Mouse (Mus musculus) frontal cortex, postnatal 10 days (tissue): Measurements from ENCODE around the gene Mecom.
"Not testable (repeated sequence)": the region's sequence is repeated elsewhere in the genome, so short reads cannot be mapped to it uniquely, and the experiment has no call there.

Experiments
- DNase-seq, 2 experiments: peaks; one replicate each; pipeline ENCODE4 v3.0.0; 2022; ENCODE audit warnings: low spot score in 2 of 2, mixed read lengths in 1 of 2

The Mecom gene

GRCm38 (mm10) chr3:30445247-30445969 lies 102.4 kb downstream of the Mecom start:
- DNase-seq: no peak

- DNase-seq: no peak
These were observed 106.2 kb downstream of the Mecom start for GRCm38 (mm10) chr3:30441646-30442045.

DNA sequence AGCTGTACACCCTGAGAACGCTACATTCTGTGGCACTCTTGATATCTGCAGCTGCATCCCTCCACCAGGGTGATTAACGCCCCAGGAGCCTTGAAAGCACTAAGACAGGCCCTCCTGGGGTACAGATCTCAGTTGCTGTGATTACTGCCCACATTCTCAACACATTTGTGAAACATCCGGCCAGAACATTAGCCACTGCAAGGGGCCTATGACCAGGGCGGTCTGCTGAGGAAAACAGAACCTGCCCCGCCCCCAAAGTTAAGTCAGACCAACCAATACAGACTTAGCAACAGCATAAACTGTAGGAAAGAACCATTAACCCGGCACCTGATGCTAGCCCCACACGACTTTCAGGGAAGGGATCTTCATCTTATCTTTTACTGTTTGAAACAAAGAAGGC lies 109.8 kb downstream of the Mecom start:
- no peak for DNase-seq

GRCm38 (mm10) chr3:30436561-30436960 lies 111.2 kb downstream of the Mecom start:
- DNase-seq: no peak

GRCm38 (mm10) chr3:30436131-30436530 lies 111.7 kb downstream of the Mecom start:
- DNase-seq: no peak

- no peak for DNase-seq
These were observed 118.9 kb downstream of the Mecom start for GRCm38 (mm10) chr3:30428877-30429276.

GRCm38 (mm10) chr3:30424036-30424435 lies 123.8 kb downstream of the Mecom start:
- no peak for DNase-seq

DNA sequence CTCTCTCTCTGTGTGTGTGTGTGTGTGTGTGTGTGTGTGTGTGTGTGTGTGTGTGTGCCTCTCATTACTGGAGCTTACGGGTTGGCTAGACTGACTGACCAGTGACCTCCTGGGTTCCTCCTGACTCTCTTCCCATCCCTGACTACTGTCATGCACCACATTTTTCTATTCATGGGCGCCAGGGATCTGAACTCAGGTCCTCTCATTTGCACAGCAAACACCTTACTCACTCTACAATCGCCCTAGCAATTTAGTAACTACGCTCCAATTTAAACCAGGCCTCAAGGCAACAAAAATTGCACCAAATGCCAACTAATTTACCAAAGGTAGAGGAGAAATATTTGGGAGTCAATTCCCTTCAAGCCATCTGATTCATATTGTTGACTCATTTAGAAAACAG lies 125.9 kb downstream of the Mecom start:
- not testable (repeated sequence) for DNase-seq

DNA sequence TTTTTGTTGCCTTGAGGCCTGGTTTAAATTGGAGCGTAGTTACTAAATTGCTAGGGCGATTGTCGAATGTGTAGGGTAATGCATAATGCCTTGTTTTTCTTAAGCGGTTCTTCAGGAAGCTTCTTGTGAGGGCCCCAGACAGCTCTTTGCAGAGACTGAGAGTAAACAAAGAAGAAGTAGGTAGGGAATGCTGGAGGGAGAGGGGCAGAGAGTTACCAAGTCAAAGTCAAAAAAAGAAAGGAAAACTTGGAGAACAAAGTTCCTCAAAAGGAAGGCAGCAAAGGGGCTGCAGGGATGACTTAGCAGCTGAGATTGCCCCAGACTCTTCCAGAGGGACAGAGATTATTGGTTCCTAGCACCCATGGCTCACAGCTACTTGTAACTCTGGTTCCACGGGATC lies 126.9 kb downstream of the Mecom start:
- no peak for DNase-seq

DNA sequence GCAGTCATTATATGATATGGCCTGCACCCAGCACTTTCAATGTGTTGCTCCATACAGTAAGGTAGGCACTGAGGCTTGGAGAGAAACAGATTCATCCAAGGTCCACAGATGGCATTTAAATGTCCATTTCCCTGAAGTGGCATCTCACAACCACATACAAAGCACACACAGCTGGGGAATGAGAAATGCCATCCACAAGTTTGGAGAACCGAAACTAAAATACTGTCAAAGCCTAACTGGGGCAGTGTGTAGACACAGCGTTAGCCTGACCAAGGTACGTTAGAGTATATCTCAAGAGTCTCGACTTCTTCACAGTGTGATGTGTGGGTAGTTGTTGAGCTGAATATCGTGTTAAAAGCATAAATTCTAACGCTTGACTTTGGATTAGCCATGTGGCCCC lies 133.6 kb downstream of the Mecom start:
- DNase-seq: no peak

GRCm38 (mm10) chr3:30410778-30411177 lies 137.0 kb downstream of the Mecom start:
- DNase-seq: no peak

- DNase-seq: no peak
These were observed 143.0 kb downstream of the Mecom start for GRCm38 (mm10) chr3:30404821-30405220.

- no peak for DNase-seq
These were observed 148.9 kb downstream of the Mecom start for GRCm38 (mm10) chr3:30398911-30399310.

DNA sequence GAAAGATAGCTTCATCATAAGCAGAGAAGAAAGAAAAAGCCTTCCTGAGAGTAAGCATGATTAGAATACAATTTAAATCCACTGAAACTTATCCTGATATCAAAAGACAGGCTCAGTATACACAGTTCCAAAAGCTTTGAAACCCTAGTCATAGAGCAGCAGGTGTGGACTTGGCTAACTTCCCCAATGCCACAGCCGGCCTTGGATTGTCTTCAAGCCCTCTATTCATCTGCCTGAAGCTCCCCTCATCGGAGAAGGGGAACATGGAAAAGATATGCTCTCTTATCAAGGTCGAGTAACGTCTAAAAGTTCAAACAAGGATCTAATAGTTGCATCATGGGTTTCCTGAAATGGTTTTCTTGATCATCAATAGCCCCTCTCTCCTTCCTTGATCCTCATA lies 152.9 kb downstream of the Mecom start:
- no peak for DNase-seq

GRCm38 (mm10) chr3:30392662-30393061 lies 155.1 kb downstream of the Mecom start:
- DNase-seq: no peak

- DNase-seq: no peak
These were observed 155.6 kb downstream of the Mecom start for GRCm38 (mm10) chr3:30392218-30392617.

DNA sequence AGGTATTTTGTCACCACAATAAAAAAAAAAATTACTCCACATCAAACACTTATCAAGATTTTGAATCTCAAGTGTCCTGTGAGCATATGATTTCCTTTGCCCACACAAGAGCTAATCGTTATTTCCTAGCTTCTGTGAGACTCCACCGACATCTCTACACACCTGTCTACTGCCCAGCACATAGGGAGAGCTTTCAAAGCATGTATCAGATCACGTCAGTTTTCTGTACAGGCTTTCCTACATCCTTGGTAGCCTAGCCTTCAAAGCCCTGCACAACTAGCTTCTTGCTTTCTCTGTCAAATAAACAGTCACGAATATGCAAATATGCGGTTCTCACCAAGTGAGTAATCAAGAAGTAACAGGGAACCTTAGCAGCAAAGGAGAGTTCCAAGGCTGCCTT lies 157.5 kb downstream of the Mecom start:
- DNase-seq: no peak

GRCm38 (mm10) chr3:30380273-30380672 lies 167.5 kb downstream of the Mecom start:
- DNase-seq: no peak

DNA sequence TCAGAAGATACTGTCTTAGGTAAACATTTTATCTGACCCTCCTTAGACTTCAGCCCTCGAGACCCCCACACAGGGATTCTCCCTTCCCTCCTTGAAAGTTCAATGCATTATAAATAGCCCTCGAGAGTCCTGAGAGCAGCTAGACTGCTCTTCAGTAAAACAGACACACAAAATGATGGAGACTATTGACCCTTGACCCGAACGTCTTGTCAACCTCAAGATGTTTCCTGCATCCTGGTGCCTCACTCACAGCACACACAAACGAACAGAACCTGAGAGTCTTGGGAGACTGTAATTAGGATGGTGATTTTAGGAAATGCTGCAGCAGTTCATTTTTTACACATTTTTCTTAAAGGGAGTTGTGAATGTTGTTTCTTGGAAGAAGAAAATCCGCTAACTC lies 168.5 kb downstream of the Mecom start:
- no peak for DNase-seq

GRCm38 (mm10) chr3:30371472-30371871 lies 176.3 kb downstream of the Mecom start:
- no peak for DNase-seq

DNA sequence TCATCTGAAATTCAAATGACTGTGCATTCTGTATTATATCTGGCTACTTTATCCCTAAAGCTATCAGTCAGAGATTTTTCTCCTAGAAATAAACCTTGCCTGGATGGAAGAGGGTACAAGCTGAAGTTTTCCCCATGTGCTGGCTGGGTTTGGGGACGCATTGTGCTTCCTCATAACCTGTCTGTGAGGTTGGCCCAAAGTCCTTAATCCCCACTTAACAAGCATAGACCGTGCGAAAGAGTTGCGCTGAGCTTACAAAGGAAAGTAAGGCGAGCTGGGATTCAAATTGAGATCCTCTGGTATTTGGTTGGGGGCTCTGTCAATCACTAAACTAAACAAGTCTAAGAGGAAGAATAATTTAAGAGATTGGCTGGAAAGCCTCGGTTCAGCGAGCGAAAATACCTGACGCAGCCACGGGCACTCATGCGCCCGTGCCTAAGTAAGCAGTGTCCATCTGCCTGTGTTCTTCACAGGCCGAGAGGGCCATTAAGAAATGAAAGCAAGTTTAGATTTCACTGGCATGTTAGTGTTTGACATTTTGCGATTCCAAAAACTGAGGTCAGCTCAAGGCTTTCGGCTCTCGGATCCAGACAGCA lies 176.8 kb downstream of the Mecom start:
- DNase-seq: no peak

GRCm38 (mm10) chr3:30366621-30367020 lies 181.2 kb downstream of the Mecom start:
- DNase-seq: no peak

DNA sequence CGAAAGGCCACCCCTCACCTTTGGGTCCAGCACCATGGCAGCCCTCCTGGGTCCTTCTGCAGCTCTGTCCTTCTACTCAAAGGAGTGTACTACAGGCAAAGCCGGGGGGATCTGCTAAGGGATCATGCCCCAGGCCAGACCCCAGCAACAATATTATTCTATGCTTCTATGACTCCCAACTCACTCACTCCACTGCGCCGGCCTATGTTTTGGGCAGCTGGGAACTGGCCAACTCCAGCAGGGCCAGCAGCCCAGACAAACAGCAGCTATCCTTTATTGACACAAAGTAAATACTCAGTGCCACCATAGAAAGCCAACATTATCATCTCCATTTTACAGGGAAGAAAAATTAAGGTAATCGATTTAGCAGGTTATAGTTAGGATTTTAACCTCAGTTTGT lies 186.6 kb downstream of the Mecom start:
- no peak for DNase-seq
